Mouse (Mus musculus) megakaryocyte, embryonic 14.5 days (primary cell): ENCODE measurements around the gene Acin1.

Experiments
- FLI1 ChIP-seq: IDR thresholded peaks from 2 replicates; pipeline ENCODE4 v1.6.1; 2012; ENCODE audit warnings: low read length, inconsistent platforms, mixed read lengths
- GATA1 ChIP-seq: IDR thresholded peaks from 3 replicates; pipeline ENCODE4 v1.6.1; 2012; ENCODE audit warnings: mixed read lengths, low read length, inconsistent platforms, borderline replicate concordance

DNA sequence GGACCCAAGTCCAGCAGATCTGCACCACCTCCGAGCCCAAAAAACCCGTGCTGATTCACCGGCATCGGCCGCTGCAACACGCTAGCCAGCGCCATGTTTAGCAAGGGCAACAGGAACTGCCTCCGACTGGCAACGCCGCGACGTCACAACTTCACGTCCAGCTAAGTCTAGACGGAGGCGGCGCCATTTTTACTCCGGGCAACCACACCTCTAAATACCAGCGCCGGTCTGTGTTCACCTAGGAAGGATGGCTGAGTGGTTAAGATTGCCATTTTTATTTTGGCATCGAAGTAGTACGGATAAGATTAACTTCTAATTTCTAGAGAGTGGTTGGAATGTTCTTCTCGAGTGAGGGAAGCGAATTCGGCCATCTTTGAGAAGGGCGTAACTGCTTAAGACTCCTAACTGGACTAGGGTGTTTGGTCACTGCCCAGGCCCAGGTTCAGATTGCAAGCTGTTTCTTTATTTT, 68.8 kb downstream of the Acin1 start, which contains the start of gene Psmb5:
- TF ChIP-seq GATA1: no peak
- no peak for TF ChIP-seq FLI1
